Mouse (Mus musculus) neural tube, embryonic 14.5 days (tissue): ENCODE measurements around the gene Aff4. TPM values are rescaled to one million over a fixed set of nuclear protein-coding genes. Genes with fewer than 3 reads are reported as not detected.

Experiments used
- ATAC-seq: fragments of 200-750 bp; cut with Nextera tagmentation; 2 replicates; pipeline ENCODE4 v1.8.0; 2017; ENCODE audit warnings: low read depth, mild to moderate bottlenecking, moderate TSS enrichment, moderate library complexity
- H3K27ac ChIP-seq: fragments of 300-500 bp; sonication (generic); 2 replicates; pipeline ENCODE4 v1.5.1; 2014; ENCODE audit warnings: low read depth, mild to moderate bottlenecking, control low read depth, low read length, moderate library complexity, mixed read lengths
- H3K27me3 ChIP-seq: fragments of 300-500 bp; sonication (generic); 2 replicates; pipeline ENCODE4 v1.6.1; 2014; ENCODE audit warnings: low read length; ENCODE audit not compliant: control insufficient read depth, insufficient read depth
- H3K36me3 ChIP-seq: fragments of 300-500 bp; sonication (generic); 2 replicates; pipeline ENCODE4 v1.6.1; 2014; ENCODE audit warnings: low read length, mixed read lengths; ENCODE audit not compliant: control insufficient read depth, insufficient read depth
- H3K4me1 ChIP-seq: fragments of 300-500 bp; sonication (generic); 2 replicates; pipeline ENCODE4 v1.6.1; 2014; ENCODE audit warnings: low read length; ENCODE audit not compliant: control insufficient read depth, insufficient read depth
- H3K4me2 ChIP-seq: fragments of 300-500 bp; sonication (generic); 2 replicates; pipeline ENCODE4 v1.6.1; 2014; ENCODE audit warnings: mild to moderate bottlenecking, low read depth, low read length, control low read depth
- H3K4me3 ChIP-seq: fragments of 300-500 bp; sonication (generic); 2 replicates; pipeline ENCODE4 v1.5.1; 2014; ENCODE audit warnings: low read depth, low read length, control low read depth, mixed read lengths
- H3K9ac ChIP-seq: fragments of 300-500 bp; sonication (generic); replicated peaks from 2 replicates; pipeline ENCODE4 v1.6.1; 2014; ENCODE audit warnings: low read depth, mild to moderate bottlenecking, control low read depth, low read length, mixed read lengths
- H3K9me3 ChIP-seq: fragments of 300-500 bp; sonication (generic); 2 replicates; pipeline ENCODE4 v1.6.1; 2016; ENCODE audit warnings: low read length; ENCODE audit not compliant: control insufficient read depth
- WGBS: fragments of 180-500 bp; shearing (Covaris S2); extraction: QIAGEN DNeasy Blood & Tissue Kit; methylation state at CpG from one replicate; pipeline ENCODE4 v1.1.7; 2014; 5-methylcytosine and 5-hydroxymethylcytosine counted together
- polyA plus RNA-seq: library from polyadenylated mRNA; unstranded; fragments of >200 nt; fragmentation: Nextera tagmentation; extraction: Ambion mirVana; gene quantifications from 2 replicates; pipeline ENCODE4 v1.2.1, GENCODE M21; 2014

Gene Aff4
- polyA plus RNA-seq, 1 experiment from 2014 or later, result 95.0 TPM

GRCm38 (mm10) chr11:53443861-53444260, 93.2 kb downstream of the Aff4 start:
- no peak for ATAC-seq
- H3K4me1 ChIP-seq, result no peaks in the 10 kb centered on the region
- H3K9ac ChIP-seq, result no peak overlapping the region
- H3K27me3 ChIP-seq, result no peaks in the 10 kb centered on the region
- H3K4me2 ChIP-seq, result no peak overlapping the region
- 39% methylated on average over 6 of the region's 6 CpGs for WGBS
- no peak overlapping the region for H3K4me3 ChIP-seq
- no peaks in the 10 kb centered on the region for H3K36me3 ChIP-seq
- no peak overlapping the region for H3K27ac ChIP-seq
- H3K9me3 ChIP-seq, result no peaks in the 10 kb centered on the region

- ATAC-seq, result no peak
- Histone ChIP-seq H3K4me3 (no peak overlapping the region), H3K9ac (no peak overlapping the region), H3K36me3 (no peaks in the 10 kb centered on the region), H3K9me3 (no peaks in the 10 kb centered on the region), H3K4me2 (no peak overlapping the region), H3K27ac (no peak overlapping the region), H3K27me3 (no peaks in the 10 kb centered on the region), H3K4me1 (no peaks in the 10 kb centered on the region)
- 74% methylated on average over 13 of the region's 13 CpGs for WGBS
These were observed 94.9 kb downstream of the Aff4 start for GRCm38 (mm10) chr11:53445562-53445961.

- no peaks in the 10 kb centered on the region for H3K36me3 ChIP-seq
- H3K4me1 ChIP-seq, result no peaks in the 10 kb centered on the region
- no peaks in the 10 kb centered on the region for H3K27me3 ChIP-seq
- WGBS, result 88% methylated on average over 13 of the region's 13 CpGs
- H3K9me3 ChIP-seq, result no peaks in the 10 kb centered on the region
- H3K4me3 ChIP-seq, result no peak overlapping the region
- no peak overlapping the region for H3K4me2 ChIP-seq
- no peak overlapping the region for H3K27ac ChIP-seq
- H3K9ac ChIP-seq, result no peak overlapping the region
- no peak for ATAC-seq
These were observed 95.5 kb downstream of the Aff4 start for GRCm38 (mm10) chr11:53446183-53446582.

- Histone ChIP-seq H3K4me1 (no peaks in the 10 kb centered on the region), H3K9ac (no peak overlapping the region), H3K36me3 (no peaks in the 10 kb centered on the region), H3K4me2 (no peak overlapping the region), H3K4me3 (no peak overlapping the region), H3K27me3 (no peaks in the 10 kb centered on the region), H3K27ac (no peak overlapping the region), H3K9me3 (no peaks in the 10 kb centered on the region)
- WGBS, result 90% methylated on average over 8 of the region's 8 CpGs
- ATAC-seq, result no peak
These were observed 97.4 kb downstream of the Aff4 start for GRCm38 (mm10) chr11:53447996-53448395.

- Histone ChIP-seq H3K36me3 (no peaks in the 10 kb centered on the region), H3K27ac (no peak overlapping the region), H3K4me1 (no peaks in the 10 kb centered on the region), H3K27me3 (no peaks in the 10 kb centered on the region), H3K4me3 (no peak overlapping the region), H3K9me3 (no peaks in the 10 kb centered on the region), H3K9ac (no peak overlapping the region), H3K4me2 (no peak overlapping the region)
- 94% methylated on average over 1 of the region's 1 CpGs for WGBS
- no peak for ATAC-seq
These were observed 97.9 kb downstream of the Aff4 start for GRCm38 (mm10) chr11:53448529-53448928.

- no peak for ATAC-seq
- WGBS, result 62% methylated on average over 15 of the region's 15 CpGs
- H3K4me3 ChIP-seq, result no peak overlapping the region
These were observed 99.6 kb downstream of the Aff4 start for GRCm38 (mm10) chr11:53450070-53450705.

GRCm38 (mm10) chr11:53451361-53451760, 100.7 kb downstream of the Aff4 start:
- H3K36me3 ChIP-seq, result no peaks in the 10 kb centered on the region
- no peaks in the 10 kb centered on the region for H3K9me3 ChIP-seq
- H3K27ac ChIP-seq, result no peak overlapping the region
- no peak overlapping the region for H3K9ac ChIP-seq
- peaks cover 2% of the 10 kb centered on the region; the same call in 1 of the 2 replicates for H3K27me3 ChIP-seq
- 82% methylated on average over 2 of the region's 2 CpGs for WGBS
- no peak overlapping the region for H3K4me2 ChIP-seq
- ATAC-seq, result no peak
- no peaks in the 10 kb centered on the region for H3K4me1 ChIP-seq
- no peak overlapping the region for H3K4me3 ChIP-seq

More at GRCm38 (mm10) chr11:53450070-53450705, 99.6 kb downstream of the Aff4 start:
- H3K27me3 ChIP-seq, result no peaks in the 10 kb centered on the region
- H3K36me3 ChIP-seq, result no peaks in the 10 kb centered on the region
- H3K4me1 ChIP-seq, result no peaks in the 10 kb centered on the region
- H3K9me3 ChIP-seq, result no peaks in the 10 kb centered on the region
- no peak overlapping the region for H3K27ac ChIP-seq
- H3K9ac ChIP-seq, result no peak overlapping the region
- H3K4me2 ChIP-seq, result no peak overlapping the region

- Histone ChIP-seq H3K4me1 (peaks cover 6% of the 10 kb centered on the region), H3K4me3 (no peak overlapping the region), H3K9ac (no peak overlapping the region), H3K27ac (no peak overlapping the region), H3K9me3 (no peaks in the 10 kb centered on the region), H3K27me3 (peaks cover 7% of the 10 kb centered on the region), H3K4me2 (no peak overlapping the region), H3K36me3 (no peaks in the 10 kb centered on the region)
- no peak for ATAC-seq
- WGBS, result 96% methylated on average over 9 of the region's 9 CpGs
These were observed 101.8 kb downstream of the Aff4 start for GRCm38 (mm10) chr11:53452396-53452795.

GRCm38 (mm10) chr11:53453031-53453430, 102.4 kb downstream of the Aff4 start:
- no peak for ATAC-seq
- no peak overlapping the region for H3K4me2 ChIP-seq

More at GRCm38 (mm10) chr11:53453031-53453430, 102.4 kb downstream of the Aff4 start:
- Histone ChIP-seq H3K27me3 (peaks cover 12% of the 10 kb centered on the region), H3K27ac (no peak overlapping the region), H3K9me3 (no peaks in the 10 kb centered on the region), H3K9ac (no peak overlapping the region), H3K4me3 (no peak overlapping the region), H3K36me3 (no peaks in the 10 kb centered on the region), H3K4me1 (peaks cover 7% of the 10 kb centered on the region)
- WGBS, result 93% methylated on average over 5 of the region's 5 CpGs
